Mouse (Mus musculus) kidney, adult 2 months (tissue): ENCODE data around the gene Sem1.

Source experiments
- CTCF ChIP-seq: fragments of 200-500 bp; conservative IDR thresholded peaks from 2 replicates; pipeline ENCODE4 v1.5.1; 2011; ENCODE audit warnings: low read depth, mild to moderate bottlenecking, control low read depth, low read length, moderate library complexity, mixed read lengths; ENCODE audit not compliant: insufficient read depth, insufficient read length
- POLR2A ChIP-seq: fragments of 200-500 bp; IDR thresholded peaks from one replicate; pipeline ENCODE4 v1.6.1; 2011; ENCODE audit warnings: low read depth, low read length, control low read depth

- TF ChIP-seq CTCF, result no peak
- TF ChIP-seq POLR2A, result no peak
Observed at GRCm38 (mm10) chr6:6552006-6552405, 26.5 kb downstream of the Sem1 start.
